Comparison of ENCODE assay signal across 23 mouse cellular contexts in the genomic region with DNA sequence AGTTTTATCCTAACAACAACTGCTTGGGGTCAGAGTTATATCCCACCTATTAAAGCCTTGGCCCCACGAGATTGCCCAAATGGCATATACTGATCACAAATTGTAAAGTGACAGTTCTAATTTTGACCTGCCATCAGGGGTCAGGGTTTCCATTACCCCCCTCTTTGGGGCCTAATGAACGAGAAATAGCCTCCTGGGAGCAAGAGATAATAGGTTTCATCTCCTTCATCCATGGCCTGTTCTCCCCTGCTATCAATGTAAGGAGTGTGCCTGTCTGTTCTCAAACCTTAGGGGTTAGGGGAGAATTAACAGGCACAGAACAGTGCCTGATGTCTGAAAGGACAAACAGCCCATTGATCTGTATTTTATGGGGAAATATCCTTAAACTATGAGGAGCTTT.
"Had no signal": no experiment of that assay in that cellular context is flagged by ENCODE, and none has a peak within 500 bp of the region (broad histone marks: within the 10 kb centered on the region; RNA-seq: fewer than 3 reads in every experiment).

No protein-coding gene starts in this region.

- H3K27me3 ChIP-seq: limb, embryonic 12.5 days; limb, embryonic 15.5 days; midbrain, embryonic 13.5 days; neural tube, embryonic 13.5 days had no signal

- H3K27ac ChIP-seq: left cerebral cortex, adult 2 months; limb, embryonic 12.5 days; limb, embryonic 15.5 days; midbrain, embryonic 10.5 days; midbrain, embryonic 13.5 days; neural tube, embryonic 13.5 days; stomach, postnatal 0 days had no signal

- H3K4me1 ChIP-seq: limb, embryonic 12.5 days; limb, embryonic 15.5 days had no signal

- DNase-seq: kidney, adult 2 months; kidney, postnatal 10 days; kidney, postnatal 36 days; layer of hippocampus, postnatal 36 days; lung, adult 18-20 months; lung, postnatal 14 days; lung, postnatal 4 days; retina, postnatal 1 day; right cerebral cortex, postnatal 25 days; spleen, adult 18-20 months; thymus, adult 2 months; thymus, postnatal 14 days; thymus, postnatal 4 days had no signal

- H3K4me2 ChIP-seq: limb, embryonic 12.5 days; limb, embryonic 15.5 days; midbrain, embryonic 13.5 days; neural tube, embryonic 13.5 days had no signal

- H3K4me3 ChIP-seq: left cerebral cortex, adult 2 months; limb, embryonic 12.5 days; limb, embryonic 15.5 days; midbrain, embryonic 10.5 days; midbrain, embryonic 13.5 days; myocyte; neural tube, embryonic 13.5 days had no signal

- H3K9me3 ChIP-seq: limb, embryonic 12.5 days; limb, embryonic 15.5 days; midbrain, embryonic 10.5 days; neural tube, embryonic 13.5 days had no signal

- ATAC-seq: intestine, postnatal 0 days; midbrain, embryonic 13.5 days; midbrain, embryonic 16.5 days had no signal

- H3K36me3 ChIP-seq: limb, embryonic 12.5 days; limb, embryonic 15.5 days; midbrain, embryonic 10.5 days; midbrain, embryonic 13.5 days; neural tube, embryonic 13.5 days had no signal

- H3K9ac ChIP-seq: limb, embryonic 12.5 days; limb, embryonic 15.5 days; midbrain, embryonic 13.5 days; neural tube, embryonic 13.5 days had no signal
